Mouse (Mus musculus): ENCODE measurements around the gene Hs3st4.

GRCm38 (mm10) chr7:123946836-123947235, 35.8 kb upstream of the Hs3st4 start:
- TF ChIP-seq CTCF (IDR thresholded peaks at IDR 0.05; ENCODE audit: low read depth) (no peak), EP300 (optimal IDR thresholded peaks at IDR 0.05) (no peak)
